Comparison of ENCODE assay signal across 8 mouse cellular contexts in genomic region chr19:45591704-45592103, GRCm38 (mm10). TPM values are rescaled to one million over a fixed set of nuclear protein-coding genes. Genes with fewer than 3 reads are reported as not detected.
DNase-seq lines count a peak whose midpoint lies in the region; ATAC-seq and TF ChIP-seq lines count a peak whose summit lies in the region.

No protein-coding gene starts in this region.

- no peak overlapping the region for H3K27ac ChIP-seq in lung, postnatal 0 days (ENCODE audit: low read length)
- H3K27ac ChIP-seq in forebrain, embryonic 13.5 days = no peak overlapping the region

- peaks cover 4% of the 10 kb centered on the region; the same call in 1 of the 2 replicates for H3K4me1 ChIP-seq in lung, postnatal 0 days (ENCODE audit: insufficient read depth, low read depth, low read length)
- H3K4me1 ChIP-seq in forebrain, embryonic 13.5 days = peaks cover 13% of the 10 kb centered on the region

- H3K9ac ChIP-seq in lung, postnatal 0 days (replicated peaks; ENCODE audit: low read depth) = no peak overlapping the region
- no peak overlapping the region for H3K9ac ChIP-seq in forebrain, embryonic 13.5 days

- H3K9me3 ChIP-seq in lung, postnatal 0 days (ENCODE audit: low read length) = no peaks in the 10 kb centered on the region
- H3K9me3 ChIP-seq in forebrain, embryonic 13.5 days (replicated peaks) = no peaks in the 10 kb centered on the region

- DNase-seq in adrenal gland, adult 2 months = peak; percentile 30
- DNase-seq in adrenal gland, adult 8-10 months = no peak
- DNase-seq in urinary bladder, adult 18-20 months (ENCODE audit: low spot score in 2 of 2) = peak; percentile 52 to 72
- DNase-seq in urinary bladder, postnatal 10 days (ENCODE audit: low spot score) = no peak
- peak; percentile 73 for DNase-seq in lung, postnatal 0 days (ENCODE audit: low spot score)
- no peak for DNase-seq in left cerebral cortex, adult 11 months (ENCODE audit: low spot score)

- no peak for TF ChIP-seq EP300 in lung, postnatal 0 days (IDR thresholded peaks at IDR 0.05)

- no peaks in the 10 kb centered on the region for H3K27me3 ChIP-seq in lung, postnatal 0 days (replicated peaks; ENCODE audit: insufficient read depth, low read length)
- peaks cover 93% of the 10 kb centered on the region for H3K27me3 ChIP-seq in forebrain, embryonic 13.5 days

- no peaks in the 10 kb centered on the region for H3K36me3 ChIP-seq in lung, postnatal 0 days (ENCODE audit: insufficient read depth, low read length)
- no peaks in the 10 kb centered on the region; the same call in 1 of the 2 replicates for H3K36me3 ChIP-seq in forebrain, embryonic 13.5 days (ENCODE audit: poor library complexity, severe bottlenecking)

- H3K4me2 ChIP-seq in lung, postnatal 0 days (replicated peaks; ENCODE audit: low read depth, low read length) = no peak overlapping the region; the same call in 1 of the 2 replicates
- no peak overlapping the region for H3K4me2 ChIP-seq in forebrain, embryonic 13.5 days

- TF ChIP-seq CTCF in lung, postnatal 0 days (IDR thresholded peaks at IDR 0.05) = no peak

- 31% methylated on average over 7 of the region's 7 CpGs for WGBS in lung, postnatal 0 days
- WGBS in forebrain, embryonic 13.5 days = 88% methylated on average over 7 of the region's 7 CpGs

- H3K4me3 ChIP-seq in lung, postnatal 0 days (ENCODE audit: low read depth, low read length) = no peak overlapping the region
- H3K4me3 ChIP-seq in forebrain, embryonic 13.5 days = no peak overlapping the region

- ATAC-seq in lung, postnatal 0 days = peak; percentile 43; the same call in 1 of the 2 replicates
- ATAC-seq in activated CD4-positive, CD25-positive, alpha-beta regulatory T cell, adult 4 months = no peak
- no peak for ATAC-seq in forebrain, embryonic 13.5 days

RNA-seq across cellular contexts. Expression of gene Gm17018, which starts 31.3 kb away (rescaled TPM):
- total RNA-seq in adrenal gland, adult 2 months (2021) = 10 to 100 TPM; 29.0 to 38.0 TPM
- polyA plus RNA-seq in adrenal gland, adult 2 months (2012; rRNA removed) = 0.98 and 2.1 TPM in 2 replicates
- total RNA-seq in adrenal gland, adult 8-10 months (2022) = 10 to 100 TPM; 34.3 to 43.0 (median 36.2) TPM
- 40.1 and 44.2 TPM in 2 replicates for polyA plus RNA-seq in lung, postnatal 0 days (2015; fragmentation: Nextera tagmentation; extraction: Ambion mirVana)
- 10 to 100 TPM; 65.5 to 69.1 TPM for polyA plus RNA-seq in activated CD4-positive, CD25-positive, alpha-beta regulatory T cell, adult 4 months (2017; shearing (Covaris generic))
- polyA plus RNA-seq in forebrain, embryonic 13.5 days (2015; fragmentation: Nextera tagmentation; extraction: Ambion mirVana) = 44.0 and 48.1 TPM in 2 replicates

RNA-seq across cellular contexts. Expression of gene Poll, which starts 31.4 kb away (rescaled TPM):
- 10 to 100 TPM; 10.3 to 14.9 TPM for total RNA-seq in adrenal gland, adult 2 months (2021)
- polyA plus RNA-seq in adrenal gland, adult 2 months (2012; rRNA removed) = 11.3 and 11.9 TPM in 2 replicates
- total RNA-seq in adrenal gland, adult 8-10 months (2022) = 10 to 100 TPM; 15.2 to 18.4 (median 16.7) TPM
- polyA plus RNA-seq in lung, postnatal 0 days (2015; fragmentation: Nextera tagmentation; extraction: Ambion mirVana) = 8.7 and 9.7 TPM in 2 replicates
- polyA plus RNA-seq in activated CD4-positive, CD25-positive, alpha-beta regulatory T cell, adult 4 months (2017; shearing (Covaris generic)) = 10 to 100 TPM; 16.2 to 31.6 TPM
- 16.2 and 16.7 TPM in 2 replicates for polyA plus RNA-seq in forebrain, embryonic 13.5 days (2015; fragmentation: Nextera tagmentation; extraction: Ambion mirVana)

Comparison
In these comparisons a context has a peak if more than half of its experiments do, and no peak if none do; other contexts are left out.
1. DNase-seq: peak in adrenal gland, adult 2 months (single experiment), urinary bladder, adult 18-20 months (2 of 2) and lung, postnatal 0 days (single experiment); none in adrenal gland, adult 8-10 months (single experiment), urinary bladder, postnatal 10 days (single experiment) and left cerebral cortex, adult 11 months (single experiment).
2. RNA of gene Gm17018, which starts 31.3 kb away (polyA plus RNA-seq): 65.5 to 69.1 TPM in activated CD4-positive, CD25-positive, alpha-beta regulatory T cell, adult 4 months, 44.0 to 48.1 TPM in forebrain, embryonic 13.5 days and 40.1 to 44.2 TPM in lung, postnatal 0 days; 0.98 to 2.1 TPM in adrenal gland, adult 2 months; every median in the first group is over 10 times any median in the second.